Mouse (Mus musculus): Measurements from ENCODE around the gene Eda.

DNA sequence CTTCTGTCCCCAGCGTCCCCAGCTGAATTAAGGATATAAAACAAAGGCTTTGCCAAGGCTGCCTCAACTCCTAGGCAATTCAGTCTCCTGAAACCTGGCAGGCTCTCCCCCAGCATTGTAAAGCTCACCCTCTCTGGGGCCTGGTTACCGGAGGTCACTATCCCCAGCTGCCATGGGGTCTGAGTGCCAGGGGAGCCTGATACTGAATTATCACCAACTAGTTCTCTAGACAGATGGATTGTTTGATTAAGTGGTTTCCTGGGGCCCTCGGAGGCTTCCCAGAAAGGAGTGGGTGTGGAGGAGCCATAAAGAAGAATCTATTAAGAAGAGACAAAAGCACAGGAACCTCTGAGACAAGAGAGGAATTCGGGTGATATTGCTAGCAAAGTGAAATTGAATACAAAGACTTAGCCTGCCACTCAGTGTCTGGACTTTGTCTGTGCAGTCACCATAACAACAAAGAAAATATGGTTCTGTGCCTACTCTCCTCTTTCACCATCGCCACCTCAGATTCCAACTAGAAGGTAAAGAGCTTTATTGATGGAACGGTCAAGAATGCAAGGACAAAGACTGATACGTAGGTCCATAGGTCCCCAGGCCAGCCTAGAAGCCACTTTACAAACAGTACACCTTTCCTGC is 418.9 kb downstream of the Eda start:
- no peak for TF ChIP-seq POLR2A (IDR thresholded peaks at IDR 0.05; ENCODE audit: borderline replicate concordance, control insufficient read depth, low read depth, low read length)
- TF ChIP-seq CTCF (IDR thresholded peaks at IDR 0.05; ENCODE audit: control insufficient read depth, insufficient read depth, low read length), result no peak

Measured in bone marrow, adult 2 months (tissue).